Mouse (Mus musculus) ES-E14 (cell line): ENCODE measurements at regions not wholly inside any gene's neighbourhood (a gene's known extent, or its start where the extent isn't known, plus 50 kb on each side); places are given as distances from the start of the nearest gene placed in this dataset.

Experiments used
- HCFC1 ChIP-seq: IDR thresholded peaks from 2 replicates; pipeline ENCODE4 v1.6.1; 2012; ENCODE audit warnings: low read length, inconsistent platforms, borderline replicate concordance; ENCODE audit not compliant: insufficient read depth
- MAFK ChIP-seq: IDR thresholded peaks from 2 replicates; pipeline ENCODE4 v1.6.1; 2014; ENCODE audit warnings: mild to moderate bottlenecking, low read depth, low read length, inconsistent platforms; ENCODE audit not compliant: insufficient read depth
- ZC3H11A ChIP-seq: IDR thresholded peaks from 2 replicates; pipeline ENCODE4 v1.6.1; 2012; ENCODE audit warnings: low read depth, mild to moderate bottlenecking, inconsistent platforms, low read length, borderline replicate concordance

DNA sequence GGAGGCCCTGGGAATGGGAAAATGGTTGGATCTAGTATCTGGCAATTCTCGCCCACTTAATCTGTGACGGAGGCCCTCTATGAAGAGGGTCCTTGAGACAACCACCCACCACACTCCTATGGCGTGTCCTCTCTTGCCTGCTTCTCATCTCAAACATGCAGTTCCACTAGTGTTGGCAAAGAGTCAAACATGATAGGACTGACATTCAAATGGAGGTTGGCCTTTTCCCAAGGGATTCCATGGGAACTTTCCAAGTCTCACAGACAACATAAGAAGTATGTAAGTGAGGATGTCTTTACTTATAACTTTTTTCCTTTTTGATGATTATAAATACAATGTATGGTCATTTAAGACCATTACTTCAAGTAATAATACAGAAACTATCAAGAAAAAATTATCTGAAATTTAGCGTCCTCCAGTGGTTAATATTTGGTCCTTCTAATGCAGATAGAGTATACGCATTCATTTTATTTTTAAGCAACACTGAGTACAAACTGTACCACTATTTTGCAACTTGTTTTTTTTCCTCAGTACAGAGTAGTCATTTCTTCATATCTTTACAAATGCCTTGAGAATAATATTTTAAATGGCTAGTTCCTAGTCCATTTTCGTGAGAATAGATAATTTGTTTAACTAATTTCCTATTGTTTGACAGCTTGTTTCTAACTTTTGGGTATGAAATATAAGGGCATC, 280.2 kb downstream of the Foxo1 start:
- TF ChIP-seq HCFC1 (no peak), MAFK (no peak), ZC3H11A (no peak)
